Mouse (Mus musculus) cortical plate, adult 2 months (tissue): ENCODE data around the gene Slco3a1.

Experiments used
- CTCF ChIP-seq: fragments of 200-500 bp; IDR thresholded peaks from 2 replicates; pipeline ENCODE4 v1.5.1; 2011; ENCODE audit warnings: mild to moderate bottlenecking, control low read depth, low read length; ENCODE audit not compliant: insufficient read depth; ENCODE audit errors: extremely low read depth
- POLR2A ChIP-seq: fragments of 200-500 bp; IDR thresholded peaks from 2 replicates; pipeline ENCODE4 v1.6.1; 2011; ENCODE audit warnings: mild to moderate bottlenecking, low read length, control low read depth; ENCODE audit not compliant: insufficient read depth; ENCODE audit errors: extremely low read depth

GRCm38 (mm10) chr7:74415241-74415640 lies 139.3 kb downstream of the Slco3a1 start:
- TF ChIP-seq POLR2A (no peak), CTCF (no peak)
